Mouse (Mus musculus): Measurements from ENCODE around the gene Arfip1.

The Arfip1 gene

GRCm38 (mm10) chr3:84455733-84456417 is 126.5 kb downstream of the Arfip1 start:
- DNase-seq (ENCODE audit: low spot score) = no peak

- no peak for DNase-seq (ENCODE audit: low spot score)
Observed at GRCm38 (mm10) chr3:84450651-84451050, 131.8 kb downstream of the Arfip1 start.

- no peak for DNase-seq (ENCODE audit: low spot score)
Observed at GRCm38 (mm10) chr3:84449015-84449414, 133.4 kb downstream of the Arfip1 start.

GRCm38 (mm10) chr3:84447803-84448202 is 134.6 kb downstream of the Arfip1 start:
- DNase-seq (ENCODE audit: low spot score) = no peak

Data from urinary bladder, postnatal 10 days (tissue).